Mouse (Mus musculus) embryonic fibroblast, embryonic 13.5 days (primary cell): ENCODE results near the gene Rbms3.

Experiments
- CTCF ChIP-seq: IDR thresholded peaks from 2 replicates; pipeline ENCODE4 v1.5.1; 2011; ENCODE audit warnings: mild to moderate bottlenecking, control low read depth, low read length, moderate library complexity, borderline replicate concordance; ENCODE audit not compliant: insufficient read depth
- POLR2A ChIP-seq: IDR thresholded peaks from 2 replicates; pipeline ENCODE4 v1.6.1; 2011; ENCODE audit warnings: low read depth, mild to moderate bottlenecking, control low read depth, low read length, moderate library complexity

DNA sequence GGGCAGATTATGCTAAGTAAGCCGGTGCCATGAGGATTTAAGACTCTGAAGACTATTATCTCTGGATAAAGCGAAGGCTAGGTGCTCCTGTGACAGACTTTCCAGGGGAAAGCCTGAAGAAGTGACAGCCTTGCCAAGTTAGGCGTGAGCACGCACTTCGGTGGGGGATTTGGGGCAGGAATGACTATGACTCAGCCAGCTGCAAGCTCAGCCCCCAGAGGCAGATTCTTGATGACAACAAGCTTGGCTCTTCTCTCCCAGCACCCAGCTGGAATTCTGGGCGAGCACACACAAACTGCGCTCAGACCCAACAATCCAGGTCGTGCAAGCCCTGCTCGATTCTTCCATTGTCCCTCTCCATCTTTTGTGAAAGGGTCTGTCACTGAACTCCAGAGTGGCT, 1038.6 kb downstream of the Rbms3 start:
- TF ChIP-seq CTCF (no peak), POLR2A (no peak)
